Mouse (Mus musculus) olfactory bulb, adult 2 months (tissue): ENCODE data around the gene Aes.

ENCODE experiments used
- CTCF ChIP-seq: fragments of 200-500 bp; IDR thresholded peaks from 2 replicates; pipeline ENCODE4 v1.5.1; 2012; ENCODE audit warnings: low read depth, mild to moderate bottlenecking, low read length, moderate library complexity; ENCODE audit not compliant: insufficient read depth
- POLR2A ChIP-seq: fragments of 200-500 bp; IDR thresholded peaks from 2 replicates; pipeline ENCODE4 v1.6.1; 2012; ENCODE audit warnings: mild to moderate bottlenecking, low read depth, low read length, moderate library complexity; ENCODE audit not compliant: insufficient read depth

GRCm38 (mm10) chr10:81523142-81523541 lies 36.1 kb upstream of the Aes start:
- TF ChIP-seq CTCF: no peak
- no peak for TF ChIP-seq POLR2A
